In genomic region chr6:143531477-143531876, GRCm38 (mm10) we compare ENCODE assay signal across 11 mouse cellular contexts.
DNase-seq lines count a peak whose midpoint lies in the region; ATAC-seq and TF ChIP-seq lines count a peak whose summit lies in the region.
"Had no signal": no experiment of that assay in that cellular context is flagged by ENCODE, and none has a peak within 500 bp of the region (broad histone marks: within the 10 kb centered on the region; RNA-seq: fewer than 3 reads in every experiment).

No protein-coding gene starts in this region.

- 27% methylated on average over 6 of the region's 6 CpGs for WGBS in kidney, postnatal 0 days
- WGBS in kidney, adult 2 months = 37% methylated on average over 6 of the region's 6 CpGs

- H3K27ac ChIP-seq in kidney, postnatal 0 days = no peak overlapping the region
- H3K27ac ChIP-seq in kidney, adult 2 months (ENCODE audit: insufficient read depth, low read depth, low read length) = no peak overlapping the region
- H3K27ac ChIP-seq: left cerebral cortex, adult 2 months; neural tube, embryonic 13.5 days had no signal

- no peak overlapping the region for H3K4me2 ChIP-seq in kidney, postnatal 0 days (ENCODE audit: low read length)
- H3K4me2 ChIP-seq: neural tube, embryonic 13.5 days had no signal

- no peak overlapping the region for H3K4me3 ChIP-seq in kidney, postnatal 0 days (replicated peaks; ENCODE audit: low read depth, low read length)
- no peak overlapping the region for H3K4me3 ChIP-seq in kidney, adult 2 months (ENCODE audit: insufficient read depth, low read depth, low read length)
- H3K4me3 ChIP-seq: left cerebral cortex, adult 2 months; neural tube, embryonic 13.5 days had no signal

- ATAC-seq in kidney, postnatal 0 days (replicated peaks; ENCODE audit: low FRiP score, low read depth) = no peak

- no peaks in the 10 kb centered on the region for H3K4me1 ChIP-seq in kidney, postnatal 0 days (replicated peaks; ENCODE audit: insufficient read depth, low read length)
- H3K4me1 ChIP-seq in kidney, adult 2 months (ENCODE audit: control insufficient read depth, insufficient read depth, low read length) = no peaks in the 10 kb centered on the region

- H3K27me3 ChIP-seq in kidney, postnatal 0 days (ENCODE audit: insufficient read depth, low read length) = no peaks in the 10 kb centered on the region
- no peaks in the 10 kb centered on the region for H3K27me3 ChIP-seq in kidney, adult 2 months (replicated peaks; ENCODE audit: control insufficient read depth, insufficient read depth, low read length)
- H3K27me3 ChIP-seq: neural tube, embryonic 13.5 days had no signal

- no peak for TF ChIP-seq CTCF in kidney, postnatal 0 days (IDR thresholded peaks at IDR 0.05; ENCODE audit: low read depth)
- no peak for TF ChIP-seq CTCF in kidney, adult 2 months (conservative IDR thresholded peaks at IDR 0.05; ENCODE audit: insufficient read depth, insufficient read length, low read depth, low read length)

- H3K9me3 ChIP-seq in kidney, postnatal 0 days (replicated peaks; ENCODE audit: low read length) = no peaks in the 10 kb centered on the region

- DNase-seq in kidney, postnatal 0 days (ENCODE audit: low spot score) = peak; percentile 12
- no peak for DNase-seq in kidney, adult 2 months
- peak; percentile 38 for DNase-seq in ES-CJ7 (ENCODE audit: low read depth, low spot score)
- peak; percentile 16 for DNase-seq in R1 (ENCODE audit: low read depth, low spot score)
- DNase-seq in forelimb bud, embryonic 11.5 days (ENCODE audit: low read depth, low spot score) = peak; percentile 57
- DNase-seq in layer of hippocampus, postnatal 25 days (ENCODE audit: extremely low spot score in 1 of 2, low spot score in 1 of 2) = no peak
- no peak for DNase-seq in MN1 (ENCODE audit: low spot score)
- DNase-seq: adrenal gland, adult 2 months; cerebellum, adult 8-10 months had no signal

- no peaks in the 10 kb centered on the region for H3K36me3 ChIP-seq in kidney, postnatal 0 days (ENCODE audit: insufficient read depth, low read length)
- no peaks in the 10 kb centered on the region for H3K36me3 ChIP-seq in kidney, adult 2 months (ENCODE audit: control insufficient read depth, insufficient read depth, low read length)
- H3K36me3 ChIP-seq: neural tube, embryonic 13.5 days had no signal

- H3K9ac ChIP-seq in kidney, postnatal 0 days (ENCODE audit: low read depth, low read length) = no peak overlapping the region
- H3K9ac ChIP-seq: neural tube, embryonic 13.5 days had no signal

- no peak for TF ChIP-seq POLR2A in kidney, adult 2 months (IDR thresholded peaks at IDR 0.05; ENCODE audit: low read depth, low read length)

Comparison
In these comparisons a context has a peak if more than half of its experiments do, and no peak if none do; other contexts are left out.
1. DNase-seq: peak in kidney, postnatal 0 days (single experiment), ES-CJ7 (single experiment), R1 (single experiment) and forelimb bud, embryonic 11.5 days (single experiment); none in kidney, adult 2 months (single experiment), layer of hippocampus, postnatal 25 days (0 of 2) and MN1 (single experiment).